Mouse (Mus musculus): ENCODE results near the gene Pam.

GRCm38 (mm10) chr1:97926789-97927188 lies 168.7 kb downstream of the Pam start:
- TF ChIP-seq CTCF (IDR thresholded peaks at IDR 0.05; ENCODE audit: borderline replicate concordance, control insufficient read depth, extremely low read depth, insufficient read depth, low read length, poor library complexity) (no peak), POLR2A (IDR thresholded peaks at IDR 0.05; ENCODE audit: control insufficient read depth, extremely low read depth, insufficient read depth, low read length, poor library complexity) (no peak)

Data from thymus, adult 2 months (tissue).